Mouse (Mus musculus): ENCODE data around the gene Trp53rka.

Trp53rka gene

GRCm38 (mm10) chr2:165485826-165486225, 7.3 kb downstream of the Trp53rka start:
- DNase-seq (ENCODE audit: low spot score in 2 of 2) = no peak

- DNase-seq (ENCODE audit: low spot score in 2 of 2) = no peak
Measured at GRCm38 (mm10) chr2:165484152-165484551, 9.0 kb downstream of the Trp53rka start.

GRCm38 (mm10) chr2:165482003-165482402, 11.1 kb downstream of the Trp53rka start:
- DNase-seq (ENCODE audit: low spot score in 2 of 2) = no peak

- no peak for DNase-seq (ENCODE audit: low spot score in 2 of 2)
Measured at GRCm38 (mm10) chr2:165475850-165476249, 17.3 kb downstream of the Trp53rka start.

GRCm38 (mm10) chr2:165475412-165475811, 17.7 kb downstream of the Trp53rka start:
- DNase-seq (ENCODE audit: low spot score in 2 of 2) = no peak

- no peak for DNase-seq (ENCODE audit: low spot score in 2 of 2)
Measured at GRCm38 (mm10) chr2:165473003-165473402, 20.1 kb downstream of the Trp53rka start, which contains the start of gene Slc13a3. Gene Slc13a3 (minus strand): TSS chr2:165473230.

- no peak for DNase-seq (ENCODE audit: low spot score in 2 of 2)
Measured at GRCm38 (mm10) chr2:165471943-165472342, 21.2 kb downstream of the Trp53rka start.

- no peak for DNase-seq (ENCODE audit: low spot score in 2 of 2)
Measured at GRCm38 (mm10) chr2:165470167-165470566, 23.0 kb downstream of the Trp53rka start.

- no peak for DNase-seq (ENCODE audit: low spot score in 2 of 2)
Measured at GRCm38 (mm10) chr2:165467824-165468452, 25.2 kb downstream of the Trp53rka start.

- no peak for DNase-seq (ENCODE audit: low spot score in 2 of 2)
Measured at GRCm38 (mm10) chr2:165459663-165460062, 33.5 kb downstream of the Trp53rka start.

- DNase-seq (ENCODE audit: low spot score in 2 of 2) = no peak
Measured at GRCm38 (mm10) chr2:165458189-165458588, 34.9 kb downstream of the Trp53rka start.

GRCm38 (mm10) chr2:165456710-165457109, 36.4 kb downstream of the Trp53rka start:
- DNase-seq (ENCODE audit: low spot score in 2 of 2) = no peak

GRCm38 (mm10) chr2:165452730-165453693, 40.1 kb downstream of the Trp53rka start:
- DNase-seq (ENCODE audit: low spot score in 2 of 2) = no peak

GRCm38 (mm10) chr2:165448475-165448874, 44.6 kb downstream of the Trp53rka start:
- no peak for DNase-seq (ENCODE audit: low spot score in 2 of 2)

GRCm38 (mm10) chr2:165444861-165445260, 48.3 kb downstream of the Trp53rka start:
- DNase-seq (ENCODE audit: low spot score in 2 of 2) = no peak

GRCm38 (mm10) chr2:165442981-165443380, 50.1 kb downstream of the Trp53rka start:
- DNase-seq (ENCODE audit: low spot score in 2 of 2) = no peak

- DNase-seq (ENCODE audit: low spot score in 2 of 2) = no peak
Measured at GRCm38 (mm10) chr2:165441613-165442012, 51.5 kb downstream of the Trp53rka start.
